Mouse (Mus musculus) layer of hippocampus, postnatal 36 days (tissue): ENCODE measurements around the gene Vmn1r4. TPM values are rescaled to one million over a fixed set of nuclear protein-coding genes. Genes with fewer than 3 reads are reported as not detected.
A peak's percentile ranks its signal among the peaks of the same experiment; 100 is the strongest.

Source experiments
- DNase-seq, 2 experiments: peaks; one replicate each; pipeline ENCODE4 v3.0.0; 2022
- total RNA-seq, 2 experiments: library from RNA; stranded (reverse); gene quantifications; 2 replicates each; pipeline ENCODE4 v1.2.3; 2021

The Vmn1r4 gene
- total RNA-seq: under 1 TPM; 0.25 to 0.27 TPM

GRCm38 (mm10) chr6:56923726-56924707 is at the start of gene Vmn1r4, which contains the start of gene Nt5c3:
Vmn1r4 (plus strand) TSS chr6:56924015.
Nt5c3 (minus strand) TSS chr6:56923932.
- peak; percentile 93 for DNase-seq

- peak in 1 of 2 experiments; percentile 12 for DNase-seq
Observed at GRCm38 (mm10) chr6:56876870-56877269, 46.9 kb upstream of the Vmn1r4 start.

- DNase-seq: no peak
Observed at GRCm38 (mm10) chr6:56877985-56878384, 45.8 kb upstream of the Vmn1r4 start.

- no peak for DNase-seq
Observed at GRCm38 (mm10) chr6:56879352-56879955, 44.4 kb upstream of the Vmn1r4 start.

- no peak for DNase-seq
Observed at GRCm38 (mm10) chr6:56888561-56888960, 35.3 kb upstream of the Vmn1r4 start.

GRCm38 (mm10) chr6:56890762-56891161 is 33.1 kb upstream of the Vmn1r4 start:
- no peak for DNase-seq

GRCm38 (mm10) chr6:56899601-56900000 is 24.2 kb upstream of the Vmn1r4 start:
- no peak for DNase-seq

GRCm38 (mm10) chr6:56901336-56901735 is 22.5 kb upstream of the Vmn1r4 start:
- no peak for DNase-seq

GRCm38 (mm10) chr6:56901824-56902386 is 21.9 kb upstream of the Vmn1r4 start:
- DNase-seq: peak; percentile 16 to 19

- no peak for DNase-seq
Observed at GRCm38 (mm10) chr6:56902606-56903520, 21.0 kb upstream of the Vmn1r4 start.

GRCm38 (mm10) chr6:56903831-56904230 is 20.0 kb upstream of the Vmn1r4 start:
- no peak for DNase-seq

GRCm38 (mm10) chr6:56904330-56904729 is 19.5 kb upstream of the Vmn1r4 start:
- no peak for DNase-seq

GRCm38 (mm10) chr6:56904982-56905381 is 18.8 kb upstream of the Vmn1r4 start:
- DNase-seq: no peak

GRCm38 (mm10) chr6:56905486-56905885 is 18.3 kb upstream of the Vmn1r4 start:
- DNase-seq: no peak

GRCm38 (mm10) chr6:56906121-56906846 is 17.5 kb upstream of the Vmn1r4 start:
- no peak for DNase-seq

GRCm38 (mm10) chr6:56907973-56908372 is 15.8 kb upstream of the Vmn1r4 start:
- DNase-seq: no peak

- DNase-seq: no peak
Observed at GRCm38 (mm10) chr6:56908397-56908796, 15.4 kb upstream of the Vmn1r4 start.

GRCm38 (mm10) chr6:56908912-56909311 is 14.9 kb upstream of the Vmn1r4 start:
- peak; percentile 47 to 51 for DNase-seq

GRCm38 (mm10) chr6:56910910-56911309 is 12.9 kb upstream of the Vmn1r4 start:
- no peak for DNase-seq

- no peak for DNase-seq
Observed at GRCm38 (mm10) chr6:56913092-56913858, 10.5 kb upstream of the Vmn1r4 start.

GRCm38 (mm10) chr6:56916279-56916678 is 7.5 kb upstream of the Vmn1r4 start:
- no peak for DNase-seq
